Mouse (Mus musculus): ENCODE data around the gene Cdh15. TPM values are rescaled to one million over a fixed set of nuclear protein-coding genes. Genes with fewer than 3 reads are reported as not detected.
A peak's percentile ranks its signal among the peaks of the same experiment; 100 is the strongest.

The Cdh15 gene
- polyA plus RNA-seq, 1 experiment from 2014 or later: 1.5 TPM

DNA sequence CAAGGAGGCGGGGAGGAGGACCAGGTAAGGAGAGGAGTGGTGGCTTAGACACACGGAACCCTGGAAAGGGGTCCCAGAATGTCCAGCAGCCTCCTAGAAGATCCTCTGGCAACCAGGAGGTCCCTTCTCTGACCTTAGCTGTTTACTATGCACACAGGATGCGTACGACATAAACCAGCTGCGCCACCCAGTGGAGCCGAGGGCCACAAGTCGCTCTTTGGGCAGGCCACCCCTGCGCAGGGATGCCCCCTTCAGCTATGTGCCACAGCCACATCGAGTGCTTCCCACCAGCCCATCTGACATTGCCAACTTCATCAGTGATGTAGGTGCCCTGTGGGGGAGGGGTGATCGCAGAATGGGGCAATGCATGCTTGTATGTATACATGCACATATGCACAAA lies 17.7 kb downstream of the Cdh15 start:
- WGBS: 57% methylated on average over 10 of the region's 10 CpGs
- peaks cover 12% of the 10 kb centered on the region; the same call in 1 of the 2 replicates for H3K9me3 ChIP-seq (ENCODE audit: control insufficient read depth, low read length)
- no peak overlapping the region for H3K9ac ChIP-seq (replicated peaks; ENCODE audit: low read length)
- H3K4me2 ChIP-seq (ENCODE audit: low read length): peak overlapping the region; percentile 46
- H3K4me1 ChIP-seq (ENCODE audit: control insufficient read depth, insufficient read depth, low read length): no peaks in the 10 kb centered on the region
- ATAC-seq (ENCODE audit: low FRiP score, low TSS enrichment) (no peak), DNase-seq (peak; percentile 56)
- H3K36me3 ChIP-seq (ENCODE audit: control insufficient read depth, insufficient read depth, low read length): no peaks in the 10 kb centered on the region
- H3K27ac ChIP-seq (replicated peaks; ENCODE audit: low read depth, low read length): no peak overlapping the region
- H3K4me3 ChIP-seq (replicated peaks; ENCODE audit: low read depth, low read length): 0 out of 2 replicates have a peak overlapping the region, but pooled peaks have one; percentile 23
- no peaks in the 10 kb centered on the region for H3K27me3 ChIP-seq (ENCODE audit: control insufficient read depth, insufficient read depth, low read length)

- Histone ChIP-seq H3K36me3 (ENCODE audit: control insufficient read depth, insufficient read depth, low read length) (no peaks in the 10 kb centered on the region), H3K9ac (replicated peaks; ENCODE audit: low read length) (no peak overlapping the region), H3K27ac (replicated peaks; ENCODE audit: low read depth, low read length) (no peak overlapping the region), H3K27me3 (ENCODE audit: control insufficient read depth, insufficient read depth, low read length) (no peaks in the 10 kb centered on the region), H3K9me3 (ENCODE audit: control insufficient read depth, low read length) (peaks cover 12% of the 10 kb centered on the region; the same call in 1 of the 2 replicates), H3K4me3 (replicated peaks; ENCODE audit: low read depth, low read length) (no peak overlapping the region), H3K4me2 (ENCODE audit: low read length) (no peak overlapping the region), H3K4me1 (ENCODE audit: control insufficient read depth, insufficient read depth, low read length) (no peaks in the 10 kb centered on the region)
- 90% methylated on average over 8 of the region's 8 CpGs for WGBS
- no peak for DNase-seq
- no peak for ATAC-seq (ENCODE audit: low FRiP score, low TSS enrichment)
Measured at GRCm38 (mm10) chr8:122866231-122866630, 18.5 kb downstream of the Cdh15 start.

- ATAC-seq (ENCODE audit: low FRiP score, low TSS enrichment): no peak
- Histone ChIP-seq H3K4me2 (ENCODE audit: low read length) (no peak overlapping the region), H3K27ac (replicated peaks; ENCODE audit: low read depth, low read length) (no peak overlapping the region), H3K36me3 (ENCODE audit: control insufficient read depth, insufficient read depth, low read length) (no peaks in the 10 kb centered on the region), H3K4me3 (replicated peaks; ENCODE audit: low read depth, low read length) (no peak overlapping the region), H3K4me1 (ENCODE audit: control insufficient read depth, insufficient read depth, low read length) (no peaks in the 10 kb centered on the region), H3K9ac (replicated peaks; ENCODE audit: low read length) (no peak overlapping the region), H3K27me3 (ENCODE audit: control insufficient read depth, insufficient read depth, low read length) (no peaks in the 10 kb centered on the region), H3K9me3 (ENCODE audit: control insufficient read depth, low read length) (peaks cover 12% of the 10 kb centered on the region; the same call in 1 of the 2 replicates)
- 88% methylated on average over 6 of the region's 6 CpGs for WGBS
- DNase-seq: no peak
Measured at GRCm38 (mm10) chr8:122867982-122868381, 20.2 kb downstream of the Cdh15 start.

GRCm38 (mm10) chr8:122870377-122870863 lies 22.7 kb downstream of the Cdh15 start:
- H3K9ac ChIP-seq (replicated peaks; ENCODE audit: low read length): no peak overlapping the region
- 15% methylated on average over 31 of the region's 31 CpGs for WGBS
- no peak overlapping the region for H3K27ac ChIP-seq (replicated peaks; ENCODE audit: low read depth, low read length)
- H3K4me3 ChIP-seq (replicated peaks; ENCODE audit: low read depth, low read length): no peak overlapping the region
- no peak for DNase-seq
- ATAC-seq (ENCODE audit: low FRiP score, low TSS enrichment): no peak
- H3K9me3 ChIP-seq (ENCODE audit: control insufficient read depth, low read length): peaks cover 3% of the 10 kb centered on the region; the same call in 1 of the 2 replicates
- no peaks in the 10 kb centered on the region for H3K27me3 ChIP-seq (ENCODE audit: control insufficient read depth, insufficient read depth, low read length)
- H3K4me1 ChIP-seq (ENCODE audit: control insufficient read depth, insufficient read depth, low read length): no peaks in the 10 kb centered on the region
- H3K36me3 ChIP-seq (ENCODE audit: control insufficient read depth, insufficient read depth, low read length): no peaks in the 10 kb centered on the region
- H3K4me2 ChIP-seq (ENCODE audit: low read length): no peak overlapping the region

DNA sequence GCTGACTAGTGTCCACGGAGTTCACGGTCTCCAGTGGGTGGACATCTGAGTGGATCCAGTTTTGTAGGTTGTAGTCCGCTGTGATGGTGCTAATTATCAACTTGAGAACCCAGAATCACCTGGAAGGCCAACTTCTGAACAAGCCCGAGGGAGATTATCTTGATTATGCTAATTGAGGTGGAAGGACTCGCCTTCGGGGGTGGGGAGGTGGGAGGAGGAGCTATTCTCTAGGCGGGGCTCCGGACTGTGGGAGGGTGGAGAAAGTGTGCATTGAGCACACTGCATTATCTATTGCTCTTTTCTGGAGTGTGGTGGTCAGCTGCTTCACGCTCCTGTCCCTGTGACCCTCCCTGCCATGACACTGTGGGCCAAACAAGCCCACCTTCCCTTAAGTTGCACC lies 23.9 kb downstream of the Cdh15 start:
- H3K27ac ChIP-seq (replicated peaks; ENCODE audit: low read depth, low read length): no peak overlapping the region
- DNase-seq (no peak), ATAC-seq (ENCODE audit: low FRiP score, low TSS enrichment) (no peak)
- H3K4me1 ChIP-seq (ENCODE audit: control insufficient read depth, insufficient read depth, low read length): no peaks in the 10 kb centered on the region
- no peak overlapping the region for H3K4me3 ChIP-seq (replicated peaks; ENCODE audit: low read depth, low read length)
- no peak overlapping the region for H3K4me2 ChIP-seq (ENCODE audit: low read length)
- H3K9me3 ChIP-seq (ENCODE audit: control insufficient read depth, low read length): 0 out of 2 replicates have a peak, but pooled peaks cover under 1% of the 10 kb centered on the region
- H3K36me3 ChIP-seq (ENCODE audit: control insufficient read depth, insufficient read depth, low read length): no peaks in the 10 kb centered on the region
- no peak overlapping the region for H3K9ac ChIP-seq (replicated peaks; ENCODE audit: low read length)
- H3K27me3 ChIP-seq (ENCODE audit: control insufficient read depth, insufficient read depth, low read length): no peaks in the 10 kb centered on the region
- 64% methylated on average over 9 of the region's 9 CpGs for WGBS

- no peaks in the 10 kb centered on the region for H3K27me3 ChIP-seq (ENCODE audit: control insufficient read depth, insufficient read depth, low read length)
- ATAC-seq (ENCODE audit: low FRiP score, low TSS enrichment) (no peak), DNase-seq (no peak)
- no peak overlapping the region for H3K4me3 ChIP-seq (replicated peaks; ENCODE audit: low read depth, low read length)
- no peaks in the 10 kb centered on the region for H3K4me1 ChIP-seq (ENCODE audit: control insufficient read depth, insufficient read depth, low read length)
- 58% methylated on average over 6 of the region's 6 CpGs for WGBS
- no peak overlapping the region for H3K9ac ChIP-seq (replicated peaks; ENCODE audit: low read length)
- no peaks in the 10 kb centered on the region for H3K36me3 ChIP-seq (ENCODE audit: control insufficient read depth, insufficient read depth, low read length)
- H3K27ac ChIP-seq (replicated peaks; ENCODE audit: low read depth, low read length): no peak overlapping the region
- no peak overlapping the region for H3K4me2 ChIP-seq (ENCODE audit: low read length)
- H3K9me3 ChIP-seq (ENCODE audit: control insufficient read depth, low read length): no peaks in the 10 kb centered on the region
Measured at GRCm38 (mm10) chr8:122873171-122873570, 25.4 kb downstream of the Cdh15 start.

DNA sequence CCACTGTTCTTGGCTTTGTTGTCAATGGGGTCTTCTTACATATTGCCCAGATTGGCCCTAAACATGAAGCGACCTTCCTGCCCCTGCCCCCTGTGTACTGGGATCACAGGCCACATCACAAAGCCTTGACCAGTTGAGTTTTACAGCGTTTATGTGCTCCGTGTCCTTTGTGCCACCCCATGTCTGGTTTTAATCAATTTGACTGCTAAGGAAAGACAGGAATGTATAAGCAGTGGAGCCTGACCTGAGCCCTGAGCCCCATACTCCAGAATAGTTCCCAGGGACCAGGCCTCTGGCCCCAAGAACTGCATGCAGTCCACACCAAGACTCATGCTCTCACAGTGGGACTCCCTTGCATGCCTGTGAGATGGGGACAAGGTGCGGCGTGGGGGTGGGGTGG lies 27.4 kb downstream of the Cdh15 start:
- no peak overlapping the region for H3K4me2 ChIP-seq (ENCODE audit: low read length)
- 79% methylated on average over 5 of the region's 5 CpGs for WGBS
- H3K27ac ChIP-seq (replicated peaks; ENCODE audit: low read depth, low read length): no peak overlapping the region
- no peak overlapping the region for H3K9ac ChIP-seq (replicated peaks; ENCODE audit: low read length)
- no peak overlapping the region for H3K4me3 ChIP-seq (replicated peaks; ENCODE audit: low read depth, low read length)
- H3K4me1 ChIP-seq (ENCODE audit: control insufficient read depth, insufficient read depth, low read length): no peaks in the 10 kb centered on the region
- DNase-seq (no peak), ATAC-seq (ENCODE audit: low FRiP score, low TSS enrichment) (no peak)
- H3K9me3 ChIP-seq (ENCODE audit: control insufficient read depth, low read length): no peaks in the 10 kb centered on the region
- no peaks in the 10 kb centered on the region for H3K27me3 ChIP-seq (ENCODE audit: control insufficient read depth, insufficient read depth, low read length)
- no peaks in the 10 kb centered on the region for H3K36me3 ChIP-seq (ENCODE audit: control insufficient read depth, insufficient read depth, low read length)

DNA sequence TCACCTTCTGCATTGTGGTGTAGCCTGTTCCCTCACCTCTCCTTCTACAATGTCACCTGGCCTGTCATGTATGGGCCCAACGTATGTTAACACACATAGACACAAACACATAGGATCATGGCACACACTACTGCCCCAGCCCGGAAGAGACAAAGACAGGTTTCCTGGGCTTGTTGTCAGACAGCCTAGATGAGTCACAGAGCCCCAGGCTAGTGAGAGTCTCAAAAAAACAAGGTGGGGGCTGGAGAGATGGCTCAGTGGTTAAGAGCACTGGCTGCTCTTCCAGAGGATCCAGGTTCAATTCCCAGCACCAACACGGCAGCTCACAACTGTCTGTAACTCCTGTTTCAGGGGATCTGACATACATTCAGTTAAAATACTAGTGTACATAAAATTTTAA lies 30.5 kb downstream of the Cdh15 start:
- H3K4me3 ChIP-seq (replicated peaks; ENCODE audit: low read depth, low read length): no peak overlapping the region
- no peak overlapping the region for H3K4me2 ChIP-seq (ENCODE audit: low read length)
- H3K27ac ChIP-seq (replicated peaks; ENCODE audit: low read depth, low read length): no peak overlapping the region
- H3K9me3 ChIP-seq (ENCODE audit: control insufficient read depth, low read length): no peaks in the 10 kb centered on the region
- peaks cover 17% of the 10 kb centered on the region for H3K36me3 ChIP-seq (ENCODE audit: control insufficient read depth, insufficient read depth, low read length)
- no peak overlapping the region for H3K9ac ChIP-seq (replicated peaks; ENCODE audit: low read length)
- DNase-seq (no peak), ATAC-seq (ENCODE audit: low FRiP score, low TSS enrichment) (no peak)
- 91% methylated on average over 3 of the region's 3 CpGs for WGBS
- H3K4me1 ChIP-seq (ENCODE audit: control insufficient read depth, insufficient read depth, low read length): no peaks in the 10 kb centered on the region
- H3K27me3 ChIP-seq (ENCODE audit: control insufficient read depth, insufficient read depth, low read length): no peaks in the 10 kb centered on the region

DNA sequence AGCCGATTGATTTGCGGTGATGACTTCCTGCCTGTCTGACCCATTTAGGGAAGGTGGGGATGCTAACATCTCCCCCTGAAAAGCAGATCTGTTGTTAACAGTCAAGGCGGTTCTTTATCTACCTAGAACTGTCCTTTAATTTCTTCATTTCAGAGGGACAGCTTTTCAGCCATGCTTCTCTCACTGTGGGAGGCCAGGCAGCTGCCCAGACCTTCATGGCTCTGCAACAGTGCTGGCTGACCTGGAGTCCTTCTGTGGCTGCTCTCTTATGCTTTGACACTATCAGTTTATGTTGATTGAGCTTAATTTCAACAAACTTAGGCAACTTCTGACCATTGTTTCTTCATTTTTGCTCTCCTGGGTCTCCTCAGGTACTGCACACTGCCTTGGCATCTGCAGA lies 32.5 kb downstream of the Cdh15 start:
- Histone ChIP-seq H3K9me3 (ENCODE audit: control insufficient read depth, low read length) (no peaks in the 10 kb centered on the region), H3K36me3 (ENCODE audit: control insufficient read depth, insufficient read depth, low read length) (peaks cover 36% of the 10 kb centered on the region), H3K27ac (replicated peaks; ENCODE audit: low read depth, low read length) (no peak overlapping the region), H3K4me3 (replicated peaks; ENCODE audit: low read depth, low read length) (no peak overlapping the region), H3K4me1 (ENCODE audit: control insufficient read depth, insufficient read depth, low read length) (no peaks in the 10 kb centered on the region), H3K9ac (replicated peaks; ENCODE audit: low read length) (no peak overlapping the region), H3K27me3 (ENCODE audit: control insufficient read depth, insufficient read depth, low read length) (no peaks in the 10 kb centered on the region), H3K4me2 (ENCODE audit: low read length) (no peak overlapping the region)
- ATAC-seq (ENCODE audit: low FRiP score, low TSS enrichment) (no peak), DNase-seq (no peak)
- WGBS: 77% methylated on average over 3 of the region's 3 CpGs
